Mouse (Mus musculus) CD4-positive, CD25-positive, alpha-beta regulatory T cell, adult 2 months (primary cell): Measurements from ENCODE around the gene Fam192a.

Experiments
- DNase-seq: peaks from one replicate; pipeline ENCODE4 v3.0.0-alpha.2; 2012; ENCODE audit warnings: low read depth, low spot score

Fam192a gene

DNA sequence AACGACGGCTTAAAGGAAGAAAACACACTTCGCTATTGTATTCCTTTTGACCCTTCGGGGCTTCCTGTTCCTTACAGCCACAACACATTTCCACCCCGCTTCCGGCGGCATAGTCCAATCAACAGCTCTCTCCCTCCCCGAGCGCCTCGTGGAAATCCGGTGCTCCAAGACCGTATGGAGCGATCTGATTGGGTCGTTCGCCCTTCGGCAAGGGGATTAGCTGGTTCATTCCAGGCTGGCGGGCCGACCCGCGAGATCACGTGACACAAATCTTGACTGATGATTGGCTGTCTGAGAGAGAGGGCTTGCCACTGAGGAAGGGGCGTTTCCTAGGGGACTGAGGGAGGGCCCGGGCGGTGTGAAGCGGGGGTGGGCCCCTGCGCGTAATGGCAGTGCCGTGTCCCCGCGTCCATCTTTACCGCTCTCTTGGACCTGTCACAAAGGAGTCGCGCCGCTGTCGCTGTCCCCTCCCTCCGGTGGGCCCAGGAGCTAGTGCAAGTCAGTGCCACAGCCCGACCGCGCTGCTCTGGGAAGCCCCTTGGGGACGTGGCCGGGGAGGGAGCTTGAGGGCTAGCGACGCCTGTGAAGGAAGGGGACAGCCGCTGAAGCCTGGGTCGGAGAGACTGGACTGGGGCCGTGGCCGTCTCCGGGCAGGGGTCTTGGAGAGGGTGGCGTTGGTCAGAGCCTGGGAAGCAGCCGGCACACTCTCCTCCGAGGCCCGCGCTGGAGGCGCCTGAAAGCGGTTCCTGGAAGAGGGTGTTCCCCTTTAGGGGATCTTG, at the start of gene Fam192a, which contains the start of gene Rspry1:
Gene Fam192a, minus strand, starts transcription at position 391 of the 779 bp plus-strand sequence.
Gene Rspry1, plus strand, starts transcription at position 331 of the 779 bp plus-strand sequence.
- DNase-seq = peak; percentile 100

GRCm38 (mm10) chr8:94649496-94649895, 47.7 kb upstream of the Fam192a start:
- no peak for DNase-seq

DNA sequence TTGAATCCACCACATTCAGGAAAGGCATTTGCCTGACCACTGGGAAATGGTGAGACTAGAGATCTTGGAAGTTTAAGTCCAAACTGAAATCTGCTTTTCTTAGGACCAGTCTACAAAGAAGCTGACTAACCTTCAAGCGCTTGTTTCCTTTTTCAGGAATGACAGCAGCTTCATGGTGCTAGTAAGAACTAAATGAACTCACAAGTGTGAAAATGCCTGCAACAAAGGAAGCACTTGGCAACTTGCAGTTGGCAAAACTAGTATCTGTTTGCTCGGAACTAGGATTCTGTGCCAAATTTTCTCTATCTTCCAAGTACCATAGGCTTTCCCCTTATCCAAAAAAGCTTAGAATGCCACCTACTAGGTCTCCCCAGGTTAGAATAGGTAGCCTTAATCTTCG, 44.4 kb upstream of the Fam192a start:
- no peak for DNase-seq

- DNase-seq = no peak
Observed at GRCm38 (mm10) chr8:94645202-94645601, 43.4 kb upstream of the Fam192a start.

- DNase-seq = peak; percentile 24
Observed at GRCm38 (mm10) chr8:94641938-94642337, 40.1 kb upstream of the Fam192a start.

DNA sequence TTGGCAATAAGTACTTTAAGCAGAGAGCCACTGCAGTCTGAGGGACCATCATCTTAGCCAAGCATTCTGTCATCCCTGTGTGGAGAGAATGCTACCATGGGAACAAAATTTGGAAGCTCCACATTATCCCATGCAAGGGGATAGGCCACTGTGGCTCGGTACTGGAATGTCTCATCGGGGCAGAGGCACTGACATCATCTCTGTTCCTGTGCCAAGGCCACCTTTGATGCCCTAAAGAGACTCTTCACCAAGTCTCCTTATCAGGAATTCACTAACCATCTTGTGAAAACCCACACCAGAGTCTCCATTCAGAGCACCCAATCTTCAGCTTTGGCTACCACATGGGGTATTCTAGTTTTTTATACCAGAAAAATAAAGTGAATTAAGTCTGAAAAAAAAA, 39.4 kb upstream of the Fam192a start:
- no peak for DNase-seq

DNA sequence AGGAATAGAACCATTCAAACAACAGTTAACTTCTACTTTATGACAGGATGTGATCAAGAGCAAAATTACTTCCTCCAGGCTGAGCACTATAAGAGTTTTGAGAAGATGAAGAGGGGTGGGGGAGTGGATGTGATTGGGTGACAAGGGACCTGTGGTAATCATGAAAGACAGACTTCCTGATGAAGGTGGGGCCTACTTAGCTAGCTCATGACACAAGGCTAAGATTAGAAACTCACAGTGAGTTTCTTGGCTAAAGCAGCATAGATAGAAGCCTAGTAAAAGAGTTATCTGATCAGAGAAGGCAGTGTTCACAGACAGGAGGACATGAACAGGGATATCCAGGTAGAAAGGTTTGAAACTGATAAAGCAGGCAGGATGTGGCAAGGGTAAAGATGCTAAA, 32.4 kb upstream of the Fam192a start:
- peak; percentile 84 for DNase-seq

- DNase-seq = peak; percentile 54
Observed at GRCm38 (mm10) chr8:94633564-94634194, 31.9 kb upstream of the Fam192a start.

DNA sequence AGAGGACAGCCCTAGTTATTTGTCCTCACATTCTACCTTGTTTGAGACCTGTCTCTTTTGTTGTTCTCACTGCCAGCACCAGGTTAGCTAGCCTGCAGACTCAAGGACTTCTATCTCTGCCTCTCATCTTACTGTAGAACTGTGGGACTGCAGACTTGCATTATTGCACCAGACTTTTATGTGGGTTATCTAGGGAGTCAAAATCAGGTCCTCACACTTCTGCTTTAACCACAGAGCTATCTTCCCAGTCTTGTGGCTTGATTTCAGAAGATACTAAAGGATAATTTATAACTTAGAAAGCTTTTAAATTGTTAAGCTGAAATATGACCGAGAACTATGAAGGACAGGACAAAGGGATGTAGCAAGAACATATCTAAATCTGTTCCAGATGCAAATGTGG, 23.1 kb upstream of the Fam192a start:
- no peak for DNase-seq

DNA sequence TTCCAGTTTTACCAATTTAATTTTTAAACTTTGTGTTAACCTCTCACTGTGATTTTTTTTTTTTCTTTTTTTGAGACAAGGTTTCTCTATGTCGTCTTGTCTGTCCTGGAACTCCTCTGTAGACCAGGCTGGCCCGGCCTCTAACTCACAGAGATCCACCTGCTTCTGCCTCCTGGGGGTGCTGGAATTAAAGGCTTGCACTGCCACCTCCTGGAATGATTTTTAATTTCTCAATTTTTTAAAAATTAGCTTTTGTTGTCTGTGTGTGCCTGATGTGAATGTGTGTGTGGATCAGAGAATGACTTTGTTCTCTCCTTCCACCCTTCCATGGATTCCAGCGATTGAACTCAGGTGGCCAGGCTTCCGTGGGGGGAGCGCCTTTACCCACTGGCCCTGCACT, 5.3 kb upstream of the Fam192a start:
- DNase-seq = peak; percentile 30

GRCm38 (mm10) chr8:94604030-94604429, 2.2 kb upstream of the Fam192a start:
- no peak for DNase-seq

GRCm38 (mm10) chr8:94602471-94603131, 804 bp upstream of the Fam192a start:
- peak; percentile 43 for DNase-seq

DNA sequence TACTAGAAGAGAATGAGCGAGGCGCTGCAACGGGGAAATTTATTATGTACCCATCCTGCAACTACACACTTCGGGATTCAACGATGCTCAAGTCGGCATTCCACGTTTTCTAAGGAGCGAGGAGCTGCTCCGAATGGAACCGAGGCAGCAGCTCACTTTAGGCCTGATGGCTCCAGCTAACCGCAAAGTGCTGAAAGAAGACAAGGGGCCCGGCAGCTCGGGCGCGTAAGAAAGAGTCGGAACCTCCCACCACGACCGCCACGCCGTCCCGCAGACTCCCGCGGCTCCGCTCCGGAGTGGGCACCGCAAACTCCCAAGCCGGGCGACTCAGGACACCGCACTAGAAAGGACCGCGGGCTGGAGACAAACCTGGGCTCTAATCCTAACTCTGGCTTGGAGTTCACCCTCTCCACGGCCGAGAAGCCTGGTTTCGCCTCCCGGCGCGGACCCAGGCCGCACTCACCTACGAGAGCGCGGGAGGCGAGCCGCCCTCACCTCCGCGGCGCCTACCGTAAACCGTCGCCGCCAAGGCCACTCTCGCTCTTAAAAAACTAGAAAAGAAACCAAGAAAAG, 677 bp downstream of the Fam192a start:
- no peak for DNase-seq

DNA sequence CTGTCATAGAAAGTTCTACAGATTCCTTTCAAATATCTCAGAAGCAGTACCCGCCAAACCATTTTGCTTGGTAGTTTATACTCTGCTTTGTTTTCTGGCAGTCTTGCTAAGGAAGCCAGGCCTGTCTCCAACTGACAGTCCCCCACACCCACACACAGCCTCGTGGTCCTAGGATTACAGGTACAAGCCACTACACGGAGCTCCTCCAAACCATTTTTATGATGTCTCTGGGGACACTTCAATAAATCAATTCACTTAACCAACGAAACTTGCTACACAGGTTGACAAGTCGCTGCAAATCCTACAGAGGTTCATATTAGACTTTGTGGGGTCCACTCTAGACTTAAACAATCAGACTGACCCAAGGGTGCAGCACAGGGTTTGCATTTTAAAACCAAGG, 1.3 kb downstream of the Fam192a start:
- DNase-seq = peak; percentile 6

DNA sequence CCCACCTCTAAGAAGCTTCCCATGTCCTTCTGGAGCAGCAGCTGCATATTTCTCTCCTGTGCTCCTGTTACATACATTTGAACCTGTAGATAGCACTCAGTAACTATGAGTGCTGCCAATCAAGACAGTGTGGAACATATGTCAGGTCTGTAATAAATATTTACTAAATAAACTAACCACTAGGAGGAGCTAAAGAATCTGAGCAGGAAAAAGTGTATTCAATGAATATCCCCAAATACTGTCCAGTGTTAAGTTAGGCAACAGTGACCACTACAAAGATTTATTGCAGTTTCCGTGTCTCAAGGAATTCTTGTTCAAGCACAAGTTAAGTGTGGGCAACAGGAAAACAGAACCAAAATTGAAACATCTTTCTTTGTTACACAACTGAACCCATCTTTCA, 7.6 kb downstream of the Fam192a start:
- DNase-seq = peak; percentile 36

GRCm38 (mm10) chr8:94591691-94592090, 10.1 kb downstream of the Fam192a start:
- no peak for DNase-seq

DNA sequence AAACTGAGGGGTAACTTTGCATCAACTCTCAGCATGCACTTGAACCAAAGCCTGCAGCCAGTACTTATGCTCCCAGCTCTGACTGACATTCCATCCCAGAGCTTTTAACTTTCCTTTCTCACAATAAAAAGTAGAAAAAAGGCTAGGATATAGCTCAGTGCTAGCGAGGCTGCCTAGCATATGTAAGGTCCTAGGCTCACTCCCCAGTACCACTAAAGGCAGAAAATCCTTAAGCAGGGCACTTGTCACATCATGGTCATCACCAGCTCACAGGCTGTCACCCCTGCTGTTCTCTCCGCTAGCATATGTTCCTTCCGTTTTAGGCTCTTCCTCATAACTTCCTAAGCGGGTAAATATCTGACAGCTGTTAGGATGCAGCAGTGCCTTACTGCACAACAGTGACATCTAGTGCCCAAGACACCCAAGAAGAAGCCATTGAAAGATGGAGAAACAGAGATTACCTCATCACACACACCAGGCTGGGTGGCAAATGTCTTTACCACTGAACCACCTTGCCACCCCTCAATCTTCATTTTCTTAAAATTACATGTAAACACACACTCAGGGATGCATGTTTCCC, 17.5 kb downstream of the Fam192a start:
- DNase-seq = peak; percentile 46

DNA sequence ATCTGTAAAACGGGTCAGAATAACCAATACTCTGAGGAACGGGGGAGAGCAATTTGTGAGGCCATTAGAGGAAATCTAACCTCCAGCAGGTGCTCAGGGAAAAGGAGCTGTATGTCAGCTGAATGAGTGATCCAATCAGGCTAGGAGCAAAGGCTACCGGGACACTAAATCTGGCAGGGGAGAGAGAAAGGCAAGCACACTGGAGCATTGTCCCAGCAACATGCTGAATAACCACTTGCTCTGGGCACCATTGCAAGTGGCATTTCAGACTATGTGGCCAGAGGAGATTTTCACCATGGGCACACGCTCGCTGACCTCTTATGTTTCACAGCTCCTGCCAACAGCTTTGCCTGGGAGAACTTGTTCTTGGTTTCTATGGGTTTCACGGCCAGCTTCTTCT, 19.2 kb downstream of the Fam192a start:
- DNase-seq = no peak

DNA sequence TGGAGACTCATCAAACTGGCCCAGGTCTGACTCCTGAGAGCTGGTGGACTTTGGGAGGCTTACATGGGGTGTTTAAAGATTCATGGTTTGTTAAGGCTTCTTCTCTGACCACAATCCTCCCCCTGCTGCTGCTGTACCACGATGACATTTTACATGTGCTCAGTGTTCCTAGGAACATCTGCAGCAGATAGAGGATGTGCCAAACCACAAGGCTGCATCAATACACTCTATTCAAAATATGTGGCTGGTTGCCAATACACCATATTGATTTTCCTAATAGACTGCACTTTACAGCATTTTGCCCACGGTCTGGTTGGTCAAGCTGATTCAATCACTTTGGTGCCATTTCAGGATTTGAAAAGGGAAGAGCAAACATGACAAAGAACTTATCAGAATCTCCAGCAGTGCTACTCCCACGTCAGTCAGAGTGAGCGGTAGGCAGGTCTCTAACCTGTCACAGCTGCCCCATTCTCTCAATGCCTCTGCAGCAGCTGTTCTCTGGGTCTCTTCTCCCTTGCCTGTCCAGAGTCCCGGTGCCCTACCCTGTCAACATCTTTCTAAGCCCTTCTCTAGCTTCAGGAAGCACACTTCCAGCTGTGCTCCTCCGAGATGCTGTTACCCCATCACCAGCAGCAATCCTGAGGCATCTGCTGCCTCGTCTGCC, 19.8 kb downstream of the Fam192a start:
- no peak for DNase-seq

- DNase-seq = no peak
Observed at GRCm38 (mm10) chr8:94575148-94575547, 26.6 kb downstream of the Fam192a start.

- no peak for DNase-seq
Observed at GRCm38 (mm10) chr8:94574159-94574907, 27.5 kb downstream of the Fam192a start.
